Mouse (Mus musculus): ENCODE data around the gene Plod1. TPM values are rescaled to one million over a fixed set of nuclear protein-coding genes. Genes with fewer than 3 reads are reported as not detected.
"Not testable (repeated sequence)": the region's sequence is repeated elsewhere in the genome, so short reads cannot be mapped to it uniquely, and the experiment has no call there.

The Plod1 gene
- polyA plus RNA-seq, 1 experiment from 2014 or later, result 16.1 TPM

GRCm38 (mm10) chr4:147884138-147884537 lies 52.4 kb downstream of the Plod1 start:
- no peak for ATAC-seq (replicated peaks)
- Histone ChIP-seq H3K9ac (replicated peaks) (no peak overlapping the region), H3K27ac (replicated peaks) (no peak overlapping the region), H3K36me3 (peaks cover 92% of the 10 kb centered on the region), H3K9me3 (no peaks in the 10 kb centered on the region), H3K4me3 (no peak overlapping the region), H3K27me3 (no peaks in the 10 kb centered on the region), H3K4me1 (no peaks in the 10 kb centered on the region), H3K4me2 (replicated peaks) (no peak overlapping the region)
- 80% methylated on average over 3 of the region's 3 CpGs for WGBS

GRCm38 (mm10) chr4:147883041-147883440 lies 53.5 kb downstream of the Plod1 start:
- no peaks in the 10 kb centered on the region for H3K9me3 ChIP-seq
- no peak overlapping the region for H3K4me2 ChIP-seq (replicated peaks)
- no peak for ATAC-seq (replicated peaks)
- H3K27ac ChIP-seq (replicated peaks), result no peak overlapping the region
- peaks cover 93% of the 10 kb centered on the region for H3K36me3 ChIP-seq
- no peak overlapping the region for H3K4me3 ChIP-seq
- H3K4me1 ChIP-seq, result no peaks in the 10 kb centered on the region
- 86% methylated on average over 6 of the region's 6 CpGs for WGBS
- H3K27me3 ChIP-seq, result no peaks in the 10 kb centered on the region
- no peak overlapping the region for H3K9ac ChIP-seq (replicated peaks)

DNA sequence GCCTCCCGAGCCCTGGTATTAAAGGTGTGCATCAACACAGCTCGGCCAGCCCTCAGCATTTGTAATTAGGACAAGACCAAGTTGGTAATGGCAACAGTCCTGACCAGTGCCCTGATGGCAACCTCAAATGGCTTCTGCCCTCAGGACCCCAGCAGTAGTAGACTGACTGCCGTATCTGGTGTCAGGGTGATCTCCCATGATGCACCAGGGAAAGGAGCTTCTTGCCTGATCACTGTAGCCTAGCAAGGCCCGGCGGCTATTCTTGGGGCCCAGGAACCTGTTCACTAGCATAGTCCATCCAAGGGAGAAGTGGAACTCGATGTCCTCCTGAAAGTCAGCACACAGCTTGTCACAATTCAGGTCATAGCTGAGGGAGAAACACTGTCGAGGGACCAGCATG lies 54.8 kb downstream of the Plod1 start:
- Histone ChIP-seq H3K27me3 (no peaks in the 10 kb centered on the region), H3K9ac (replicated peaks) (no peak overlapping the region), H3K9me3 (no peaks in the 10 kb centered on the region), H3K4me2 (replicated peaks) (no peak overlapping the region), H3K4me3 (no peak overlapping the region), H3K36me3 (peaks cover 89% of the 10 kb centered on the region), H3K4me1 (no peaks in the 10 kb centered on the region), H3K27ac (replicated peaks) (no peak overlapping the region)
- ATAC-seq (replicated peaks), result no peak
- WGBS, result 92% methylated on average over 7 of the region's 7 CpGs

GRCm38 (mm10) chr4:147879865-147880264 lies 56.7 kb downstream of the Plod1 start:
- Histone ChIP-seq H3K9me3 (no peaks in the 10 kb centered on the region), H3K9ac (replicated peaks) (no peak overlapping the region), H3K27ac (replicated peaks) (no peak overlapping the region), H3K36me3 (peaks cover 90% of the 10 kb centered on the region), H3K27me3 (no peaks in the 10 kb centered on the region), H3K4me2 (replicated peaks) (no peak overlapping the region), H3K4me3 (no peak overlapping the region), H3K4me1 (no peaks in the 10 kb centered on the region)
- no peak for ATAC-seq (replicated peaks)
- WGBS, result 67% methylated on average over 5 of the region's 5 CpGs

- no peak overlapping the region for H3K4me2 ChIP-seq (replicated peaks)
- no peak overlapping the region for H3K4me3 ChIP-seq
- WGBS, result 81% methylated on average over 2 of the region's 2 CpGs
- no peaks in the 10 kb centered on the region for H3K4me1 ChIP-seq
- peaks cover 90% of the 10 kb centered on the region for H3K36me3 ChIP-seq
- no peaks in the 10 kb centered on the region for H3K27me3 ChIP-seq
- H3K27ac ChIP-seq (replicated peaks), result no peak overlapping the region
- H3K9me3 ChIP-seq, result no peaks in the 10 kb centered on the region
- ATAC-seq (replicated peaks), result no peak
- no peak overlapping the region for H3K9ac ChIP-seq (replicated peaks)
Observed at GRCm38 (mm10) chr4:147879456-147879855, 57.1 kb downstream of the Plod1 start.

DNA sequence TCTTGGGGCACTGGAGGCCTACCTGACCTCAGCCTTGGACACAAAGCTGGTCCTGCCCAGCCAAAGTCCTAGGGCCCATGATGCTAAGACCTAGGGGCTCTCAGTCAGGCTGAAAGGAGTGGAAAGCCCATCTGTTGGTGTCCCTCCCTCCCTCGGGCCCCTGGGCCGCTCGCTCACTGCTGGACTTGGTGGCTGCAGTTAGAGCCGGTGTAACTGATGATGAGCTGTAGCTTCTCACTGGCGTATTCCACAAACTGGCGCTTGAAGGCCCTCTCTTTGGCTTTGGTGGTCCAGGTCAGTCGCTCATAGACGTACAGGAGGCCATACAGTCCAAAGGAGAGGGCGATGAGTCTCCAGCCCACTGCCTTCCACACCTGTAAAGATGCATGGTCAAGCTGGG lies 58.0 kb downstream of the Plod1 start:
- peaks cover 92% of the 10 kb centered on the region for H3K36me3 ChIP-seq
- WGBS, result 95% methylated on average over 9 of the region's 9 CpGs
- H3K27me3 ChIP-seq, result no peaks in the 10 kb centered on the region
- no peak overlapping the region for H3K9ac ChIP-seq (replicated peaks)
- H3K4me3 ChIP-seq, result no peak overlapping the region
- H3K9me3 ChIP-seq, result no peaks in the 10 kb centered on the region
- ATAC-seq (replicated peaks), result no peak
- H3K27ac ChIP-seq (replicated peaks), result no peak overlapping the region
- no peak overlapping the region for H3K4me2 ChIP-seq (replicated peaks)
- H3K4me1 ChIP-seq, result no peaks in the 10 kb centered on the region

DNA sequence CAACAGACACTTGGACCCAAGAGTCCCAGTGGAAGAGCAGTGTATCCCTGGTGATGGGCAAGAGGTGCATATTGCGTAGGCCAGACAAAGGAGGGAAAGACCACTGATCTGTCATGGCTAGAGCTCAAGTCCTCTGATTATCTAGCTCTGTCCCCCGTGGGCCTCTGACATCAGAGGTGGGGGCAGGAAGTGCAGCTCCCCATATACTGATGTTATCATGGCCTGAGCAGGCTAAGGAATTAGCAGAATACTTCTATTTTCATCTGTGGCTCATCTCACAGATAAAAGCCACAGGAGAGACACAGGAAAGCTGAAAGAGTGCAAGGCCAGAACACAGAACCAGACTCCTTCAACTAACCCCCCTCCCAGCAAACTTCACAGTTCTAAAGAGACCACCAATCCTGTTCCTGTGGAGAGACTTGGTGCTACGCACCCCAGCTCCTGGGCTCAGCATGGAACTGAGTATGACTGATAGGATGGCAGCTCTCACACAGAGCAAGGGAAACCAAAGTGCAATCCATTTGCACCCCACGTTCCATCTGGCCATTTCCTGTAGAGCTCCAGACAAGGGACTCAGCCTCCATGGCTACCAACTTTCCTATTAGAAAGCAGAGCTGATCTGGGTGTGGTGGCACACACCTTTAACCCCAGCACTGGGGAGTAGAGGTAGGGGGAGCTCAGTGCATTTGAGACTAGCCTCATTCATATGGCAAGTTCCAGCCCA lies 60.6 kb downstream of the Plod1 start:
- Histone ChIP-seq H3K9ac (replicated peaks) (no peak overlapping the region), H3K4me3 (no peak overlapping the region), H3K9me3 (no peaks in the 10 kb centered on the region), H3K27me3 (no peaks in the 10 kb centered on the region), H3K4me1 (no peaks in the 10 kb centered on the region), H3K36me3 (peaks cover 89% of the 10 kb centered on the region), H3K27ac (replicated peaks) (no peak overlapping the region), H3K4me2 (replicated peaks) (no peak overlapping the region)
- ATAC-seq (replicated peaks), result no peak
- WGBS, result 90% methylated on average over 4 of the region's 4 CpGs

DNA sequence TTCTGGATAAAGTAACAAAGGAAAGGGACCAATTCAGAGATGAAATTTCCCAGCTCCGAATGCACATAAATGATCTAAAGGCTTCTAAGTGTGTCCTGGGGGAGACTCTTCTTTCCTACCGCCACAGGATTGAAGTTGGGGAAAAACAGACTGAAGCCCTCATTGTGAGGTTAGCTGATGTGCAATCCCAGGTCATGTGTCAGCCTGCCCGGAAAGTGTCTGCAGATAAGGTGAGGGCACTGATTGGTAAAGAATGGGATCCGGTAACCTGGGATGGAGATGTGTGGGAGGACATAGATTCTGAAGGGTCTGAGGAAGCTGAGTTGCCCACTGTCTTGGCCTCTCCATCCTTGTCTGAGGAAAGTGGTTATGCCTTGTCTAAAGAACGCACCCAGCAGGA lies 67.3 kb downstream of the Plod1 start:
- no peaks in the 10 kb centered on the region for H3K9me3 ChIP-seq
- H3K27me3 ChIP-seq, result no peaks in the 10 kb centered on the region
- no peak overlapping the region for H3K27ac ChIP-seq (replicated peaks)
- 9% methylated on average over 5 of the region's 5 CpGs for WGBS
- H3K9ac ChIP-seq (replicated peaks), result peak overlapping the region; percentile 71
- peak overlapping the region; percentile 67 for H3K4me3 ChIP-seq
- peaks cover 42% of the 10 kb centered on the region for H3K36me3 ChIP-seq
- ATAC-seq (replicated peaks), result no peak
- H3K4me2 ChIP-seq (replicated peaks), result peak overlapping the region; percentile 77
- peaks cover 26% of the 10 kb centered on the region for H3K4me1 ChIP-seq

GRCm38 (mm10) chr4:147868450-147869031 lies 68.0 kb downstream of the Plod1 start, which contains the start of the genes Miip and Fv1:
Gene Miip (minus strand): TSS chr4:147868816.
Gene Fv1 (plus strand): TSS chr4:147868979.
- H3K9me3 ChIP-seq, result no peaks in the 10 kb centered on the region
- whole genome bisulfite sequencing, result under 1% methylated on average over 30 of the region's 30 CpGs
- H3K4me1 ChIP-seq, result peaks cover 26% of the 10 kb centered on the region
- peak within 1 kb of the TSS; percentile 84 for H3K27ac ChIP-seq (replicated peaks)
- H3K4me3 ChIP-seq, result peak within 1 kb of the TSS; percentile 67
- peak within 1 kb of the TSS; percentile 71 for H3K9ac ChIP-seq (replicated peaks)
- H3K27me3 ChIP-seq, result no peaks in the 10 kb centered on the region
- peak; percentile 97 for ATAC-seq (replicated peaks)
- H3K4me2 ChIP-seq (replicated peaks), result peak within 1 kb of the TSS; percentile 77
- H3K36me3 ChIP-seq, result peaks cover 40% of the 10 kb centered on the region

- Histone ChIP-seq H3K4me3 (peak overlapping the region; percentile 67), H3K27ac (replicated peaks) (peak overlapping the region; percentile 84), H3K27me3 (no peaks in the 10 kb centered on the region), H3K9me3 (no peaks in the 10 kb centered on the region), H3K36me3 (peaks cover 37% of the 10 kb centered on the region), H3K4me2 (replicated peaks) (peak overlapping the region; percentile 77), H3K9ac (replicated peaks) (peak overlapping the region; percentile 71), H3K4me1 (peaks cover 26% of the 10 kb centered on the region)
- 8% methylated on average over 22 of the region's 22 CpGs for WGBS
- ATAC-seq (replicated peaks), result peak; percentile 3; the same call in 1 of the 2 replicates
Observed at GRCm38 (mm10) chr4:147867563-147868449, 68.8 kb downstream of the Plod1 start.

DNA sequence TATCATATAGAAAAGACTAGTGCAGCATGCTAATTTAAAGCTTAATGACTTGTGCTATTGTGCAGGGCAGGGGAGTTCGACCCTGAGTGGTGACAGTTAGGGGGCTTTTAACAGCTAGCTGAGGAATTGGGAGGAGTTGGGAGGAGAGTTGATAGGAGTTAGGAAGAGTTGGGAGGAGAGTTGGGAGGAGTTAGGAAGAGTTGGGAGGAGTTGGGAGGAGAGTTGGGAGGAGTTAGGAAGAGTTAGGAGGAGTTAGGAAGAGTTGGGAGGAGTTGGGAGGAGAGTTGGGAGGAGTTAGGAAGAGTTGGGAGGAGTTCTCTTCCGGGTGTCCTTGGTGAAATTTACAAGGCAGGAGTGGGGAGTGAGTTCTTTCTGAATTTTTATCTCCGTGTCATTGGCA lies 69.8 kb downstream of the Plod1 start:
- not testable (repeated sequence) for H3K27ac ChIP-seq (replicated peaks); H3K9ac ChIP-seq (replicated peaks); ATAC-seq (replicated peaks); H3K9me3 ChIP-seq; H3K27me3 ChIP-seq; H3K4me2 ChIP-seq (replicated peaks); H3K4me3 ChIP-seq
- peaks cover 37% of the 10 kb centered on the region for H3K36me3 ChIP-seq
- H3K4me1 ChIP-seq, result peaks cover 26% of the 10 kb centered on the region
- WGBS, result 57% methylated on average over 3 of the region's 3 CpGs

DNA sequence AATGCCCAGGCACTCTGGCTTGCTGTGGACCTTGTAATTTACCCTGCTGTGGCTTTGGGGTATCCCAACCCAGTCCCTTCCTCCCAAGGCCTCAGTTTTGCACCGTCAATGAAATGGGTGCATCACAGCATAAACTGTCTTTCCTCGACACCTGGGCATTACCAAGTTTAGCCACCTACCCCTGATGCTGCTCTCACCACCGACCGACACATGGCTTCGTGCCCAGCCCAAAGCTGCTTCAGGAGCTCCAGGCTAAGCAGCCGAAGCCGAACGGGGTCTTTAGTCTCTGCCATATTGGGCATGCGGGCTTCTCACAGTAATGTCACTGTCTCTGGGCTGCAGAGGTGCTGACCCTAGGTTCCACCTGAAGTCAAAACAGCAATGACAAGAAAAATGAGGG lies 70.5 kb downstream of the Plod1 start:
- H3K9me3 ChIP-seq, result no peaks in the 10 kb centered on the region
- WGBS, result 94% methylated on average over 9 of the region's 9 CpGs
- ATAC-seq (replicated peaks), result no peak
- no peak overlapping the region for H3K9ac ChIP-seq (replicated peaks)
- H3K27me3 ChIP-seq, result no peaks in the 10 kb centered on the region
- no peak overlapping the region for H3K4me3 ChIP-seq
- H3K36me3 ChIP-seq, result peaks cover 40% of the 10 kb centered on the region
- peaks cover 26% of the 10 kb centered on the region for H3K4me1 ChIP-seq
- no peak overlapping the region for H3K4me2 ChIP-seq (replicated peaks)
- H3K27ac ChIP-seq (replicated peaks), result no peak overlapping the region

Data from forebrain, embryonic 15.5 days (tissue).